Mouse (Mus musculus) brain, adult 10 weeks (tissue): ENCODE results near the gene Txndc9. TPM values are rescaled to one million over a fixed set of nuclear protein-coding genes. Genes with fewer than 3 reads are reported as not detected.

Experiments
- polyA plus RNA-seq: library from polyadenylated mRNA; stranded (reverse); fragments of 350-450 nt; fragmentation: Illumina TruSeq; extraction: RNeasy Lipid Tissue Mini Kit (QIAGEN cat#74804); gene quantifications from one replicate; pipeline ENCODE4 v1.2.3, GENCODE M21; 2015; ENCODE audit warnings: low read depth, low replicate concordance

The Txndc9 gene
- polyA plus RNA-seq, result 69.9 TPM

GRCm38 (mm10) chr1:37997867-37998266 lies at the start of gene Txndc9, which contains the start of gene Eif5b:
Txndc9 (minus strand) TSS chr1:37997893.
Eif5b (plus strand) TSS chr1:37998010.

GRCm38 (mm10) chr1:37957659-37958058 lies 40.0 kb downstream of the Txndc9 start, which contains the start of gene Lyg1:
Lyg1 (minus strand) TSS chr1:37957759.

Other genes with a start within 250 kb of the Txndc9 start
- gene Tsga10, start 131.5 kb downstream of the Txndc9 start, polyA plus RNA-seq, result 13.8 TPM
- gene Lipt1, start 126.2 kb downstream of the Txndc9 start, polyA plus RNA-seq, result 7.9 TPM
- gene Mitd1, start 107.5 kb downstream of the Txndc9 start, polyA plus RNA-seq, result 16.2 TPM
- gene Mrpl30, start 107.4 kb downstream of the Txndc9 start, polyA plus RNA-seq, result 193 TPM
- gene Lyg2, start 81.4 kb downstream of the Txndc9 start, polyA plus RNA-seq, result not detected
- not detected for gene Lyg1, start 40.1 kb downstream of the Txndc9 start, polyA plus RNA-seq
- gene Eif5b, start 117 bp upstream of the Txndc9 start, polyA plus RNA-seq, result 37.3 TPM
- gene Rev1, start 131.9 kb upstream of the Txndc9 start, polyA plus RNA-seq, result 27.6 TPM